Mouse (Mus musculus) mesoderm, embryonic 11.5 days (tissue): ENCODE results near the gene Dusp15.

Experiments
- DNase-seq: peaks from one replicate; pipeline ENCODE4 v3.0.0-alpha.2; 2012; ENCODE audit warnings: low read depth, low spot score

Gene Dusp15

DNA sequence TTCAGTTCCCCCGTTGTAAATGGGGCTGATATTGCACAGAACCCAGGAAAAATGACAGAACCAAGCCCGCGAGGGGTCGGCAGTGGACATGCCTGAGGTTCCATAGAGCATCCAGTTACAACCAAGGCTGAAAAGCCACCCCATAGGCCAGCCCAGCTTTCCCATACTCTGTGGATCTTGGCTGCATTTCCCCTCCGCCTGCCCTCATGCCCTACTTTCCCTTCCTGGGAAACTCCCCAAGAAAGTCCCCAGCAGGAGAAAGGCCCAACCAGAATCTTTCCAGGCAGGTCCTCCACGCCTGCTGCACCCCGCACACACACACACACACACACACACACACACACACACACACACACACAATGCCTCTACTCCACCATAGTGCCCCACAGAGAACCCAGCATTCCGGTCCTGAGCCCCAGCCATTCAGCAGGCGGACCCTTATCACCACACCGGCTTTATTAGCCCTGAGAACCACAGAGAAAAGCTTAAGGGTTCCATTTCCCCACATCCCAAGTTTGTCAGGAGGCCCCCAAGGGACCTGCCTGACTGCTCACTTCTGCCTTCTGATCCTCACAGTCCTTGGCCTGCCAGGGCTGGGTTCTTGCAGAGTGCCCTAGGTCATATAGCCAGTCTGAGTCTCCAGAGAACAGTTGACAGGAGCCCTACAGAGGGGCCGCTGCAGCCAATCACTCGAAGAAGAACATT lies 19.9 kb downstream of the Dusp15 start:
- no peak for DNase-seq

DNA sequence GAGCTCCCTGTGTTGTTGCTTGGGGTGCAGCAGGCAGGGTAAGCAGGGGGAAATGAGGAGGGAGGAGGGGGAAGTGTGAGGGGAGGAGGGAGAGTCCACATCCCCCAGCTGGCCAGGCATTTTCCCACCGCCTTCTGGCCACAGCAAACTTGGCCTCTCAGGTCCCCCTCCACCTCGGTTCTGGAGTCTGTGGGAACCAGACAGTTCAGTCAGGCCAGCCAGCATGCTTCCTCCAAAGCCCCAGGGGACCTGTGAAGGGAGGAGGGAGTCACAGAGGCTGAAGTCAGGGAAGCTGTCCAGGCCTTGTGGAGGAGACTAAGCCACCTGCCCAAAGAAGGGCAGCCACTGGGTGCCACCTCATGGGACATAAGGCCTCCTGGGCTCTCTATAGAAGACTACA lies 21.2 kb downstream of the Dusp15 start:
- DNase-seq, result no peak

DNA sequence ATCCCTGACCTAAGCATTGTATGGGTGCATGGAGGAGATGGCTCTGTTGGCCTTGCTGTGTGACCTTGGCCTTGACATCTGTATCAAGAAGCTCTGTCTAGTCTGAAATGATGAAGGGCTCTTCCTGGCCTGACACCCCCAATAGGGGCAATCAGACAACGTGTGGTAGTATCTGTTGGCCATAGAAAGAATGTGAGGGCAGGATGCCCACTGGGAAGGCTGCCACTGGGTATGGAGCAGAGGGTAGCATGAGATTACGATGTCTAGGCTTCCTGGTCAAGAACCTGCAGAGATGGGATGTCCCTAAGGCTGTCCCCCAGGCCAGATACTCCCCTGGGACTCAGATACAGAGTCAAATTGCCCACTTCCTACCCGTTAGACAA lies 22.5 kb downstream of the Dusp15 start:
- no peak for DNase-seq

DNA sequence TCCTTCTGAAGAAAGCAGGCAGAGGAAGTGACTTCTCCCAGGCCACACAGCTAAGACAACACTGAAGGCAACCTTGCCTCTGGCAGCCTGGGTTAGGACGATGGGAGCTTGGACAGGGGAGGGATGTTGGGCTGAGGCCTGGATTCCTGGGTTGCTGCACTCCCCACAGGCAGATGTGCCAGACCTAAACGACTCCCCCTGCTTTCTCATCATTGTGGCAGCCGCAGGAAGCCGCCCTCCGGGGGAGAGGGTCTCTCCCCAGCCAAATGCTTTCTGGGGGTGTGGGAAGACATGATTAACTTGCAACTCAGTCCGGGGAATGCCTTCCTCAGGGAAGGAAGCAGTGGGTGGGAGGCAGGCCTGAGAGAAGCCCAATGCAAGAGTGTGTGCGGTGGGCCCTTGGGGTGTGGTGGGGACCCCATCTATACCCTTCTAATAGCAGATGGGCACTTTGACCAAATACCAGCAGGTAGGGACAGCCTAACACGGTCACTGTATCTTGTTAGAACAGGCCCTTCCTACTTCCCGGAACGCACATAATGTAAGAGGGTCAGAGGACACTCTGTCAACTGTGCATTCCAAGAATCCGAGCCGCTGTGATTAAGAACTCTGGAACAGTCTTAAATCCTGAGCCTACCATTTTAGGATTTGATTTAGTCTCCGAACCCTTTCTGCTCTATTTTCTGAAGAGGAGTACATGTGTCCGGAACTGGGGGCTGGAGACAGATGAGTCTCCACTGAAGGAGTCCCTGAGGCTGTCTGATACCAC lies 23.1 kb downstream of the Dusp15 start:
- DNase-seq, result no peak

DNA sequence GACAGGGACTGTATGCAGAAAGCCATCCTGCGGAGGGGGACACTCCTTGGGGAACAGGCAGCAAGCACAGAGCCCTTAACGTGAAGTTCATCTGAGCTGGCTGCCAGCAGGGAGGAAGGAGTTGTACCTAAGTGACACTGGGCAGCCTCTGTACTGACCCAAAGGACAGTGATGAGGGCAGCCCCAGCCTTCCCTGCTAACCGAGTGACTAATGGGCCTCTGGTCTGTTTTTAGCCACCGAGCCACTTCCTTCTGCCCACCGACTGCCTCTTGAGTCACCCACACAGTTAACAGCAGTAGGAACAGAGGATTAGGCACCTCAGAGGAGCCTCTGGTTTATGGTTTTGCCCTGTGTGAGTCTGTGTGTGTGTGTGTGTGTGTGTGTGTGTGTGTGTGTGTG lies 24.1 kb downstream of the Dusp15 start:
- DNase-seq, result no peak

DNA sequence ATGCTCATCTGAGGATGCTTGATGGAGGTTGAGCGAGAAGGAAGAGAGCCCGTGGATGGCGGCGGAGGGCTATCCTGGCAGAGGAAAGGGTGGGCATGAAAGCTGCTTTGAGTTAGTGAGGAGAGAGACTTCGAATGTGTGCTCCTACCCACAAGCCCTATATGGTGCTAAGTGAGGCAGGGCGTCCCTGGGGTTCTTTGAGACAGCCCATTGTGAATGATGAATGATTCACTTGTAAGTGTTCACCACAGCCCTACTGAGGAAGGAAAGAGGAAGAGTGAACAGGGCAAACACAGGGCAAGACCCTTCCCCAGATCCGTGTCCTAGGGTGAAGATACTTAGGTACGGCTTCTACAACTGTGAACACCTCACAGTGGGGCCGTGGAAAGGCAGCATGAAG lies 24.6 kb downstream of the Dusp15 start:
- DNase-seq, result no peak

DNA sequence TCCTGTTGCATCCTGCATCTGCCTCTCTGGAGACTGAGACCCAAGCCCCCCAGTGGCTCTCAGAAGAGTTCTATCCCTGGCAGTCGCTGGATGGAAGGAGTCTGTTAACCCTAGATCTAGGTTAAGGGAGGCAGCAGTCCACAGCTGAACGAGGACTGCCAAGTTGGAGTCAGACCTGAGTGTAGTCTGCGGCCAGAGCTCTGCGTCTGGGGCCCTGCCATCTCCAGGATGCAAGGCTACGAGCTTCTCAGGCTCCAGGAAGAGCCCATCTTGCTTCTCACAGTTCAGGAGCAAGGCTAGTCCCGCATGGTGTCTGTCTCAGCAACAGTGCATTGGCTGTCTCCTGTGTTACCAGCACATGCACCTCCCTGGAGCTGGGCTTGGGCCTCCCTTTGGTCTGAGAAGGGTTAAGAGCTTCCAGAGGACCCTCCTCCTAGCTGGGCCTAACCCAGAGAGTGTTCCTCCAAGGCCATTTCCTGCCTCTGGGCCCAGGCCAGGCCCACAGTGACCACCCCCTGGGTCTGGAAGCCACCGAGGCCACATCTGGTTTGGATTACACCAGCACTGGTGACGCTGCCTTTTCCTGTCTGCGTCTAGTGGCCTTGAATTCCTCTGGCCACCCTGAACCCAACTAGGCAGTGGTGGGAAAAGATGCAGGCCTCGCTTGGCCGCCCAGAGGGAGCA lies 26.2 kb downstream of the Dusp15 start:
- DNase-seq, result peak; percentile 79

DNA sequence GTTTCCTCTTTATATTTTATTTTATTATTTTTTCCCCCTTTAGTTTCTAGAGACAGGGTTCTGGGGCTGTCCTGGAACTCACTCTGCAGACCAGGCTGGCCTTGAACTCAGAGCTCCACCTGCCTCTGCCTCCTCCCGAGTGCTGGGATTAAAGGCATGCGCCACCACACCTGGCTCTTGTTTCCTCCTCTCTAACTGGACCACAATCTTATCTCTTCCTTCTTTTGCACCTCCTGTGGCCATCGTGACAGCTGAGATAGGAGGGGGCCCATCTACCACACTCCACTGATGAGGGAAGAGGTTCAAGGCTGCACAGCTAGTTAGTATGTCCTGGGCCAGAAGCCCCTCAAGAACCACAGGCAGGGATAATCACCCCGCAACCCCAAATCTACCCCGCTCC lies 27.0 kb downstream of the Dusp15 start:
- no peak for DNase-seq

DNA sequence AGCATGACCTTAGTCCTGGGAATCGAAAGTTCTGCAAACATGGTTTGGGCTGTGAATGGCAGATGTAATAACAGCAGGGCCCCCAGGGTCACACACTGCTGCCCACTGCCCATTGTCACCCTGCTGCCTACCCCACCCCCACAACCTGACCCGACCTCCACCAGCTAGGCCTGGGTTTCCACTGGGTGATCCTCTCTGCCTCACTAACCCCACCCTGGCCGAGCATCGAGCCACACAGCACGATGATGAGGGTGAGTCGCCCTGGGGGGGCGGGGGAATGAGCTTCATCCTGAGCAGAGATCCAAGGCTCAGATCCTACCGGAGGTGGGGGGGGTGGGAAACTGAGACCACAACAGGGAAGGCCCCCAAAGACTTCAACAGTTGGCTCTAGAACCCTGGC lies 27.4 kb downstream of the Dusp15 start:
- DNase-seq, result no peak

DNA sequence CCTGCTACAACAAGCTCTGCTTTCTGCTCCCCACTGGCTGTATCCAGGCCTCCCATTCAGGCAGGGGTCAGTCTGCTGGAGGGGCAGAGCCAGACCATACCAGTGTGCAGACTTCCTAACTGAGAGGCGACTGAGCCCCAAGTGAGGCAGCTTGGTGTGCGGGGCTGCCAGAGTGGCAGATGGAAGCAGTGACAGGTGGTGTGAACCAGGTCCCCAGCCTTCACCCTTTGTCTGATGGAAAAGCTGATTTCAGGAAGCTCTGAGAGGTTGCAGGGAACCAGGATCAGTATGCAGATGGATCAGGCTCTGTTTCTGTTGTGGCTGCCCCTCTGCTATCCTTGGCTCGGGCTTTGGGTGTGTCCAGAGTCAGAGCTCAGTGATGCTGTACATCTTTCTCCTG lies 27.9 kb downstream of the Dusp15 start:
- no peak for DNase-seq

DNA sequence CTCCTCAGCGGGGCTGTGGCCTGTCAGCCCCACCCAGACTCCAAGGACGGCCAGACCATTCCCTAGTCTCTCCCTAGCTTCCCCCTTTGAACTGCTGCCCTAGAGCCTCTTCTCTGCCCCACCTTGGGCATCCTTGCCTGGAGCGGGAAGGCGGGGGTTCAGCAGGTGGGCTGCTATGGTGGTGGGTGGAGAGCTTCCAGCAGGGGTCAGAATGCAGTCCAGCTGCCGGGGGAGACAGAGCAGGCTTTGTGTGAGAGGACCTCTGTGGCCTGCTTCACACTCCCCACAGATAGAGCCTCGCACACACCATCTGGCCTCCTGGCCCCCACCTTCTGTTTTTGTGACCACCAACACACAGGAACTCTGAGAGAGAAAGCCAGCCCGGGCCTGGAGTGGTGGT lies 29.1 kb downstream of the Dusp15 start:
- DNase-seq, result peak; percentile 52

DNA sequence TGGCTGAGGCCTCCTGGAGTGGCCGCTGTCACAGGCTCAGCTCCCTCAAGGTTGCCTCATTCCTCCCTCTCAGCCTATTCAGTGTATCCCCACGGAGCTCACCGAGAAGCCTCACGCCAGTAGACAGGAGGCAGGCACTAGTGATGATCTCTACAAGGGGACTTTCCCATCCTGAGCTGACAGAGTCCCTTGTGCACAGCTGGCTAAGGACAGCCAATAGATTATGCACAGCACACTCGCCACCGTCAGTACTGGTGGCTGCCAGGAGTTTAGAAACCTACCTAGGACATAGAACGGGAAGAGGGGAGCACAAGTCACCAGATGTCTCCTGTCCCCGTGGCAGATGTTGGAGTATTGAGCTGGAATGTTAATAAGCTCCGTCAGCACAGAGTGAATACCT lies 33.8 kb downstream of the Dusp15 start:
- no peak for DNase-seq

DNA sequence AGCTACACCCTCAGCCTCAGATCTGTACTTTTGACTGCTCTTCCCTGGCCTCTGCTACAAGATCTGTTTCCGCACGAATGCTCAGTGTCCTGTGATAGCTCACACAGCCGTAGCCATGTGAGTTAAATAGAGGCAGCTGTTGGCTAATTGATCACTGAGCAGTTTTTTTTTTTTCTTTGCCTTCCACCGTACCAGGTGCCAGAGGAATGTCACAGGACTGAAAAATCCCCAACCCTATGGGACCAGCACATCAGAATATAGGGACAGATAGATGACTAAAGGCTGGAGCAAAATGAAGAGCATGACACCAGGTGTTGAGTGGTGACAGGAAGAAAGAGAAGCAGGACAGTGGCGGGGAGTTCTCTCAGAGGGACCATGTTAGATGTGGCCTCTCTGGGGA lies 35.4 kb downstream of the Dusp15 start:
- DNase-seq, result no peak

DNA sequence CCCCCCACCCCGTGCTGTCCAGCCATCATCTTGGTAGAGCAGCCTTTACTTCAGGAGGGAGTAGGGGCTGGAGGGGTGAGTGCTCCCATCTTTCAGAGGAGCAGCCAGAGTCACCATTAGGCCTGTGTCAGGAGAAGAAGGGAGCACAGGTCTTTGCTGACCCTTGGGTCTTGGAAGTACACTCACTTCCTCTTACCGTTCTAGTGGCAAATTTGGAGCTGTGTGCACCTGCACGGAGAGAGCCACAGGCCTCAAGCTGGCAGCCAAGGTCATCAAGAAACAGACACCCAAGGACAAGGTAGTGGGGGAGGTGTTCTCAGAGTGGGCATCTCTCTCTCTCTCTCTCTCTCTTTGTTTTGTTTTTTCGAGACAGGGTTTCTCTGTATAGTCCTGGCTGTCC lies 36.0 kb downstream of the Dusp15 start:
- no peak for DNase-seq

DNA sequence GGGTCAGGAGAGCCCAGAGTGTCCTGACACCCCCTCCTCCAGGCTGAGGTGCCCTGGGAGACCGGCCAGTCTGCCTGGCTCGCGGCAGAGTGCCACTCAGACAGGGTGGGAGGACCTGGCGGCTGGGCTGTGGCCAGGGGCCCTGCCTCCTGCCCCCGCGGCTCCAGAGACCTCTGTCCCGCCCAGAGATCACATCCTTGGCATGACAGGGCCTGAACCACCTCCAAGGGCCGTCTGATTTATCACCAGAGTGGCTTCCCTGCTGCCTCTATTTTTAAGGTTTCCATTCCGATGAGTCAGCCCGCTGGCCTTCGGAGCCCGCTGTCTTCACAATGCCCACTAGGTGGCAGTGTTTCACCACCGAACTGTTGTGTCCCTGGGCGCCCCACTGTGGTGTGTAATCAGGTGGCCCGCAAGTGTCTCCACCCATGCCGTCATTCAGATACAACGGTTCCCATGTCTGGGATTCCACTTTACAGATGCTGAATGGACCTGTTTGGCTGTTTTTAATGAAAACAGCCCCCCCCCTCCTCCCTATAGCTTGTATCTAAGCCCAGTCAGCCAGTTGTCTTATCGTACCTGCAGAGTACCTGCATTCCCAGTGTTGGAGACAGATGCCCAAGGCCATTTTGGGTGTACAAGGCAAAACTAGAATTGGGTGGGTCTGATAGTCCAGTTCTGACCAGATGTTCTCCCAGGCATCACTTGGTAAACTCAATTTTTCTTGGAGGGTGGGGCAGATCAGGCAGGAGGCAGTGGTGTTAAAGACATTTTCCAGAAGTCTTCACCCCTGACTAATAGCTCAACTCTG lies 37.0 kb downstream of the Dusp15 start:
- peak; percentile 92 for DNase-seq

DNA sequence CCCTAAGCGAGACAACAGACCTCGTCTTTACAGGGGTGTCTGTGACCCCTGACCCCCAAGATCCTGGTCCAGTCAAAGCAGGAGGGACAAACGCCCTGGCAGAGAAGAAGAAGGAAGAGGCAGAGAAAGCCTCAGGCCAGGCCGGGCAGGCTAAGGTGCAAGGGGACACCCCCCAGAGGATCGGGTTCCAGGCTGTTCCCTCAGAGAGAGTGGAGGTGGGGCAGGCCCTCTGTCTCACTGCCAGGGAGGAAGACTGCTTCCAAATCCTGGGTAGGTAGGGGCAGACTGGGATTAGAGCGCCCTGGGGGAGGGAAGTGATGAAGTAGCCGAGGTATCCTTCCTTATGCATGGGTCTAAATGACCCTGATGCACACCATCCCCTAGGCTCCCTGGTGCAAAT lies 38.0 kb downstream of the Dusp15 start:
- DNase-seq, result no peak

DNA sequence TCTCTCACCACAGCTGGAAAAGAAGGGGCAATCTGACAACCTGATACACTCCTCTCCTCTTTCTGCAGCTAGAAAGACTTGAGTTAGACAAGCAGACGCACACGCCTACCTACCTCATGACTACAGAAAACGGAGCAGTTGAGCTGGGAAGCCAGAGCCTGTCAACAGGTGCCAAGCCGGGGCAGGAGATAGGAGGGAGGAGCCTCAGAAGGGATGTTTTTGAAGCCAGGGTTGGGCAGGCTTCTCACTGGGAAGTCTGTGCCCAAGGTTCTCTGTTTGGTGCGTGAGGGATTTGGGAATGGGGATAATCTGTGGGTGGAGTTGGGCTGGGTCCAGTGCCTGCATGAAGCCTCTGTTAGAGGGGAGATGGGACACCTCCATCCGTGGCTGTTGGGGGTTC lies 40.1 kb downstream of the Dusp15 start:
- DNase-seq, result no peak

DNA sequence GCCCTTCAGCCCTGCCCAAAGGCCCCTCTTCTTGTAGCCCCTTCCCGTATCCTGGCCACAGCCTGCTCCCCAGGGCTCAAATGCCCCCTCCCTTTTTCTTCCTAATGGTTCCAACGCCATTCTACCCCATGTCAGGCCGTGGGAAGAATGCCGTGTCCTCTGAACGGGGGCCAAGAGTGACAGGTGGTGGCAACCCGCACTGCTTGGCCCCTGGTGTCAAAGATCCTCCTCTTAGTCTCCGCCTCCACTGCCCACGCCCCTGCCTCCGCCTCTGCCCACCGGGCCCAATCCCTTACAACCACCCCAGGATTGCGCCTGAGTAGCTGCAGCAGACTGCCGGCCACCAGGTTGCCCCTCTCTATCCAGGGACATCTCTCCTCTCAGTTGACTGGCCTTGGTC lies 40.5 kb downstream of the Dusp15 start, which contains the start of gene Mylk2:
Gene Mylk2 (plus strand): TSS at position 322 of the 400 bp plus-strand sequence.
- DNase-seq, result no peak

DNA sequence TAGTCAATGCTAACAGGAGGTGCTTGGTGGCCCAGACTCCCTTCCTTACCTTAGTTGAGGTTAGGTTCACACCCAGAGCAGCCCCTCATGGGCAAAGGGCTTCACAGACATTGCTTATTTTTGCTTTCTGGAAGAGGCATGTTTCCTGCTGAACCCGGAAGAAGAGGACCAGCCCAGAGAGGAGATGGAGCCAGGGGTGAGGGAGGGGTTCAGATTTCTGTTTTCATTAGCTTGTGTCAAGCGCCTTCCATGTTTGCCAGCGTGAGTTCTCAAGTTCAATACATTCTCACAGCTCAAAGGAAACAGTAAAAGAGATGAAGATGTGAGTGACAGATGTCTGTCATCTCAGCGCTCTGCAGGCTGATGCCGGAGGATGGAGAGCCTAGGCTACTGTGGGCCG lies 41.6 kb downstream of the Dusp15 start:
- DNase-seq, result no peak

DNA sequence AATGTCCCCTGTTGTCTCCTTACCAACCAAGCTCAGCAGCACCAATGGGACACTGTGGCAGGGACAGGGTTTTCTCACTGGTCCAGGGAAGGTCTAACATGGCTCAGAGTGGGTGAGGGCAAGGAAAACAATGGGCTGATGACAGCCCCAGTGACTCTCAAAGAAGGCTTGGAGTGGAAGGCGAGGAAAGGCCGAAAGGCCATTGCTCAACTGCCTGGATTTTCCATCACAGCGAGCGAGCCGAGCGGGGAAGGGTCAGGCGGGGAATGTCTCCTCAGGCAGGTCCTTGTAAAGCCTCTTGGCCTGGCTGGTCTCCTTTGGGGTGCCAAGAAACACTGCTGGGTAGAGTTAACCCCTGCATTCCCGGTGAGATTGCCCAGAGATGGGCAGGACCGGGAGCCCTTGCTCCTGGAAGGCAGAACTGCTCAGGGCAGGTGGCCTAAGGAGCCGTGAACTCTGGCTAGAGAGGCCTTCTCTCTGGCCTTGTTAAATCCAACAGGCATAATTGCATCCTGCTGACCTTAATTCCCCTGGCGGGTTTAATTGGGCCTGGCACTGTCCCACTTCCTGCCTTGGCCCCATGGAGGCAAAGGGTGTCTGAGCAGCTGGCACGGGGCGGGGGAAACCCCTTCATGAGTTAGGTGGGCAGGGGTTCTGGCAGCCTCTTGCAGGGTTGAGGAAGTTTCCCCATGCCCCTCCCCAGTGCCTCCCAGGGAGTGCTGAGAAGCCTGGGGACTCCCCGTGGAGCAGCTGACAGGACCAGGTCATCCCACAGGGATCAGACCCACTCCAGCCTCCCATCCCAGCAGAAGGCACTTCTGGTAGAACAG lies 44.2 kb downstream of the Dusp15 start:
- no peak for DNase-seq
